ENCODE assay signal across 27 mouse cellular contexts in genomic region chr13:113164252-113165005, GRCm38 (mm10). TPM values are rescaled to one million over a fixed set of nuclear protein-coding genes. Genes with fewer than 3 reads are reported as not detected.
DNase-seq lines count a peak whose midpoint lies in the region; ATAC-seq and TF ChIP-seq lines count a peak whose summit lies in the region.
"Had no signal": no experiment of that assay in that cellular context is flagged by ENCODE, and none has a peak within 500 bp of the region (broad histone marks: within the 10 kb centered on the region; RNA-seq: fewer than 3 reads in every experiment).

No protein-coding gene starts in this region.

- H3K9me3 ChIP-seq in embryonic facial prominence, embryonic 14.5 days (ENCODE audit: control insufficient read depth, low read length), result no peaks in the 10 kb centered on the region
- no peaks in the 10 kb centered on the region for H3K9me3 ChIP-seq in embryonic facial prominence, embryonic 10.5 days
- H3K9me3 ChIP-seq in limb, embryonic 10.5 days (replicated peaks), result no peaks in the 10 kb centered on the region
- no peaks in the 10 kb centered on the region for H3K9me3 ChIP-seq in midbrain, embryonic 11.5 days (ENCODE audit: control insufficient read depth, low read length)
- H3K9me3 ChIP-seq: embryonic facial prominence, embryonic 13.5 days; forebrain, embryonic 12.5 days; forebrain, embryonic 15.5 days; G1E; heart, embryonic 12.5 days; heart, embryonic 15.5 days had no signal

- peak; percentile 55; the same call in 1 of the 2 replicates for ATAC-seq in embryonic facial prominence, embryonic 14.5 days (ENCODE audit: low read depth)
- ATAC-seq in midbrain, embryonic 11.5 days (ENCODE audit: low FRiP score), result no peak
- ATAC-seq: forebrain, embryonic 15.5 days; hindbrain, postnatal 0 days; inflammation-experienced regulatory T-cells, adult 6 months had no signal

- H3K36me3 ChIP-seq in embryonic facial prominence, embryonic 14.5 days (ENCODE audit: control insufficient read depth, insufficient read depth, low read length), result no peaks in the 10 kb centered on the region
- no peaks in the 10 kb centered on the region for H3K36me3 ChIP-seq in embryonic facial prominence, embryonic 10.5 days (replicated peaks)
- H3K36me3 ChIP-seq in testis, adult 2 months (ENCODE audit: control insufficient read depth, insufficient read depth, low read length), result no peaks in the 10 kb centered on the region
- H3K36me3 ChIP-seq in limb, embryonic 10.5 days, result no peaks in the 10 kb centered on the region
- H3K36me3 ChIP-seq in midbrain, embryonic 11.5 days (ENCODE audit: control insufficient read depth, insufficient read depth, low read length), result no peaks in the 10 kb centered on the region
- H3K36me3 ChIP-seq: embryonic facial prominence, embryonic 13.5 days; forebrain, embryonic 12.5 days; forebrain, embryonic 15.5 days; G1E; heart, embryonic 12.5 days; heart, embryonic 15.5 days had no signal

- H3K27ac ChIP-seq in embryonic facial prominence, embryonic 14.5 days (replicated peaks; ENCODE audit: low read depth, low read length), result no peak overlapping the region
- no peak overlapping the region for H3K27ac ChIP-seq in embryonic facial prominence, embryonic 10.5 days (replicated peaks)
- no peak overlapping the region for H3K27ac ChIP-seq in testis, adult 2 months (ENCODE audit: control insufficient read depth, insufficient read depth, low read depth, low read length)
- H3K27ac ChIP-seq in limb, embryonic 10.5 days, result no peak overlapping the region
- H3K27ac ChIP-seq in midbrain, embryonic 11.5 days (ENCODE audit: low read depth, low read length), result no peak overlapping the region
- H3K27ac ChIP-seq: embryonic facial prominence, embryonic 13.5 days; forebrain, embryonic 12.5 days; forebrain, embryonic 15.5 days; heart, embryonic 15.5 days; hindbrain, embryonic 14.5 days; hindbrain, postnatal 0 days had no signal

- WGBS in embryonic facial prominence, embryonic 14.5 days, result 86% methylated on average over 5 of the region's 5 CpGs
- WGBS in embryonic facial prominence, embryonic 10.5 days, result 86% methylated on average over 5 of the region's 5 CpGs
- WGBS in limb, embryonic 10.5 days, result 88% methylated on average over 5 of the region's 5 CpGs
- 93% methylated on average over 5 of the region's 5 CpGs for WGBS in midbrain, embryonic 11.5 days

- H3K4me3 ChIP-seq in embryonic facial prominence, embryonic 14.5 days (ENCODE audit: low read depth, low read length), result no peak overlapping the region
- H3K4me3 ChIP-seq in embryonic facial prominence, embryonic 10.5 days, result no peak overlapping the region
- H3K4me3 ChIP-seq in testis, adult 2 months (ENCODE audit: control insufficient read depth, low read depth, low read length), result peak overlapping the region; percentile 39; the same call in 1 of the 2 replicates
- no peak overlapping the region for H3K4me3 ChIP-seq in limb, embryonic 10.5 days
- H3K4me3 ChIP-seq in midbrain, embryonic 11.5 days (ENCODE audit: low read depth, low read length), result no peak overlapping the region
- H3K4me3 ChIP-seq: embryonic facial prominence, embryonic 13.5 days; forebrain, embryonic 12.5 days; forebrain, embryonic 15.5 days; heart, embryonic 12.5 days; heart, embryonic 15.5 days had no signal

- H3K9ac ChIP-seq in embryonic facial prominence, embryonic 14.5 days (ENCODE audit: low read depth, low read length), result no peak overlapping the region
- no peak overlapping the region for H3K9ac ChIP-seq in midbrain, embryonic 11.5 days (ENCODE audit: low read length)
- H3K9ac ChIP-seq: embryonic facial prominence, embryonic 13.5 days; forebrain, embryonic 12.5 days; forebrain, embryonic 15.5 days; heart, embryonic 12.5 days; heart, embryonic 15.5 days; hindbrain, embryonic 14.5 days had no signal

- H3K4me1 ChIP-seq in embryonic facial prominence, embryonic 14.5 days (ENCODE audit: control insufficient read depth, insufficient read depth, low read length), result no peaks in the 10 kb centered on the region
- no peaks in the 10 kb centered on the region for H3K4me1 ChIP-seq in embryonic facial prominence, embryonic 10.5 days
- peaks cover 2% of the 10 kb centered on the region; the same call in 1 of the 2 replicates for H3K4me1 ChIP-seq in testis, adult 2 months (ENCODE audit: control insufficient read depth, insufficient read depth, low read length)
- H3K4me1 ChIP-seq in limb, embryonic 10.5 days, result no peaks in the 10 kb centered on the region
- no peaks in the 10 kb centered on the region for H3K4me1 ChIP-seq in midbrain, embryonic 11.5 days (ENCODE audit: control insufficient read depth, insufficient read depth, low read length)
- H3K4me1 ChIP-seq: embryonic facial prominence, embryonic 13.5 days; forebrain, embryonic 12.5 days; forebrain, embryonic 15.5 days; heart, embryonic 12.5 days; heart, embryonic 15.5 days had no signal

- no peak overlapping the region for H3K4me2 ChIP-seq in embryonic facial prominence, embryonic 14.5 days (ENCODE audit: low read depth, low read length)
- H3K4me2 ChIP-seq in midbrain, embryonic 11.5 days, result no peak overlapping the region
- H3K4me2 ChIP-seq: embryonic facial prominence, embryonic 13.5 days; forebrain, embryonic 12.5 days; forebrain, embryonic 15.5 days; heart, embryonic 12.5 days; heart, embryonic 15.5 days; hindbrain, embryonic 14.5 days had no signal

- no peaks in the 10 kb centered on the region for H3K27me3 ChIP-seq in embryonic facial prominence, embryonic 14.5 days (replicated peaks; ENCODE audit: control insufficient read depth, insufficient read depth, low read length)
- no peaks in the 10 kb centered on the region for H3K27me3 ChIP-seq in embryonic facial prominence, embryonic 10.5 days (replicated peaks; ENCODE audit: low read depth, poor library complexity, severe bottlenecking)
- H3K27me3 ChIP-seq in testis, adult 2 months (ENCODE audit: control insufficient read depth, insufficient read depth, low read length), result no peaks in the 10 kb centered on the region
- no peaks in the 10 kb centered on the region for H3K27me3 ChIP-seq in limb, embryonic 10.5 days (ENCODE audit: low read depth, poor library complexity, severe bottlenecking)
- no peaks in the 10 kb centered on the region for H3K27me3 ChIP-seq in midbrain, embryonic 11.5 days (ENCODE audit: control insufficient read depth, insufficient read depth, low read length)
- H3K27me3 ChIP-seq: CH12.LX; embryonic facial prominence, embryonic 13.5 days; forebrain, embryonic 12.5 days; forebrain, embryonic 15.5 days; heart, embryonic 12.5 days; heart, embryonic 15.5 days had no signal

- DNase-seq in embryonic facial prominence, embryonic 14.5 days (ENCODE audit: low spot score), result peak; percentile 55
- no peak for DNase-seq in embryonic facial prominence, embryonic 10.5 days (ENCODE audit: low spot score)
- DNase-seq in testis, postnatal 10 days (ENCODE audit: low spot score), result no peak
- DNase-seq in fat pad, adult 2 months (ENCODE audit: extremely low read depth, low read depth, low spot score), result peak; percentile 66
- no peak for DNase-seq in limb, embryonic 10.5 days (ENCODE audit: low spot score)
- DNase-seq in midbrain, embryonic 11.5 days (ENCODE audit: low spot score, missing footprints), result no peak
- DNase-seq: adrenal gland, adult 2 months; adrenal gland, postnatal 14 days; B cell, adult 2 months; cerebellum, adult 11 months; cerebellum, adult 2 months; cerebellum, adult 9-11 months; cerebellum, postnatal 25 days; gastrocnemius, postnatal 25 days; heart, postnatal 10 days; heart, postnatal 36 days had no signal

- TF ChIP-seq POLR2A in testis, adult 2 months (IDR thresholded peaks at IDR 0.05; ENCODE audit: control insufficient read depth, low read depth, low read length), result no peak

- no peak for TF ChIP-seq CTCF in testis, adult 2 months (IDR thresholded peaks at IDR 0.05; ENCODE audit: control insufficient read depth, insufficient read depth, insufficient replicate concordance, low read depth, low read length)

RNA-seq across cellular contexts. Expression of gene Esm1, which starts 45.0 kb away (rescaled TPM):
- 1.8 and 2.3 TPM in 2 replicates for polyA plus RNA-seq in embryonic facial prominence, embryonic 14.5 days (2014; fragmentation: Nextera tagmentation; extraction: Ambion mirVana)
- 2.5 and 2.6 TPM in 2 replicates for polyA plus RNA-seq in embryonic facial prominence, embryonic 10.5 days (2016; fragmentation: Nextera tagmentation; extraction: Ambion mirVana)
- polyA plus RNA-seq in testis, adult 2 months (2012; rRNA removed), result 0.05 and 0.07 TPM in 2 replicates
- polyA plus RNA-seq in limb, embryonic 10.5 days (2016; fragmentation: Nextera tagmentation; extraction: Ambion mirVana), result 2.9 and 4.2 TPM in 2 replicates
- 0.86 and 0.97 TPM in 2 replicates for polyA plus RNA-seq in midbrain, embryonic 11.5 days (2014; fragmentation: Nextera tagmentation; extraction: Ambion mirVana)
- polyA plus RNA-seq: G1E had no signal

Comparison
In these comparisons a context has a peak if more than half of its experiments do, and no peak if none do; other contexts are left out.
1. DNase-seq: peak in embryonic facial prominence, embryonic 14.5 days (single experiment) and fat pad, adult 2 months (single experiment); none in embryonic facial prominence, embryonic 10.5 days (single experiment), testis, postnatal 10 days (single experiment), limb, embryonic 10.5 days (single experiment) and midbrain, embryonic 11.5 days (single experiment).